Mouse (Mus musculus) bone marrow, adult 2 months (tissue): ENCODE measurements at regions not wholly inside any gene's neighbourhood (a gene's known extent, or its start where the extent isn't known, plus 50 kb on each side); places are given as distances from the start of the nearest gene placed in this dataset.
A peak's percentile ranks its signal among the peaks of the same experiment; 100 is the strongest.

ENCODE experiments used
- H3K27ac ChIP-seq: fragments of 200-500 bp; 2 replicates; pipeline ENCODE4 v1.5.1; 2012; ENCODE audit warnings: low read depth, mild to moderate bottlenecking, control low read depth, inconsistent platforms, low read length; ENCODE audit not compliant: control insufficient read depth, poor library complexity, insufficient read depth
- H3K4me1 ChIP-seq: fragments of 200-500 bp; 2 replicates; pipeline ENCODE4 v1.6.1; 2011; ENCODE audit warnings: low read length; ENCODE audit not compliant: control insufficient read depth, insufficient read depth
- H3K4me3 ChIP-seq: fragments of 200-500 bp; replicated peaks from 2 replicates; pipeline ENCODE3; 2011; ENCODE audit warnings: mild to moderate bottlenecking, low read depth, low read length, control low read depth; ENCODE audit not compliant: control insufficient read depth
- CTCF ChIP-seq: fragments of 200-500 bp; IDR thresholded peaks from 2 replicates; pipeline ENCODE4 v1.5.1; 2011; ENCODE audit warnings: low read length, control low read depth; ENCODE audit not compliant: control insufficient read depth, insufficient read depth
- POLR2A ChIP-seq: fragments of 200-500 bp; IDR thresholded peaks from 2 replicates; pipeline ENCODE4 v1.6.1; 2011; ENCODE audit warnings: low read depth, mild to moderate bottlenecking, control low read depth, low read length, borderline replicate concordance; ENCODE audit not compliant: control insufficient read depth
- WGBS: fragments of 180-500 bp; shearing (Covaris S2); methylation state at CpG from one replicate; pipeline ENCODE4 v1.1.7; 2018; 5-methylcytosine and 5-hydroxymethylcytosine counted together

DNA sequence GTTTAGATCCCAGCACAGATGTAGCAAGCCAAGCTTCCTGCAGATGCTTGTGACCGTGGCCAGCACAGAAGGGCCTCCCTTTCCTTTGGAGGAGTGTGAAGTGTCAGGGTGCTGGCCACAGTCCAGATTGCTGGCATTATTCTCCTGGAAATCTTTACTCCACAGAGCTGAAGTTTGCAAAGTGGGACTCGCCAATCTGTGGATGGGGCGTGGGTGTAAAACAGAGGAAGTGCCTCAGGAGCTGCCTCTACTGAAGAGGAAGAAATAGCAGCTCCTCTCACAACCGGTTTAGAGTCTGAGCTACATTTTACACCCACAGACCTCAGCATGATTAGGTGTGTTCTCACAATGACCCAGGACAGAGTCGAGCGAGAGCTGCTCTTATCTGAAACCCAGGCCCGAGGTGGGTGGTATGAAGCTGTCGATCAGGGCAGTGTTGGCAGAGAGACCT, 135.1 kb downstream of the Cdh26 start:
- TF ChIP-seq CTCF (no peak), POLR2A (no peak)
- Histone ChIP-seq H3K27ac (peak overlapping the region; percentile 58; the same call in 1 of the 2 replicates), H3K4me1 (peaks cover 3% of the 10 kb centered on the region; the same call in 1 of the 2 replicates), H3K4me3 (no peak overlapping the region)
- WGBS: 5% methylated on average over 8 of the region's 8 CpGs

DNA sequence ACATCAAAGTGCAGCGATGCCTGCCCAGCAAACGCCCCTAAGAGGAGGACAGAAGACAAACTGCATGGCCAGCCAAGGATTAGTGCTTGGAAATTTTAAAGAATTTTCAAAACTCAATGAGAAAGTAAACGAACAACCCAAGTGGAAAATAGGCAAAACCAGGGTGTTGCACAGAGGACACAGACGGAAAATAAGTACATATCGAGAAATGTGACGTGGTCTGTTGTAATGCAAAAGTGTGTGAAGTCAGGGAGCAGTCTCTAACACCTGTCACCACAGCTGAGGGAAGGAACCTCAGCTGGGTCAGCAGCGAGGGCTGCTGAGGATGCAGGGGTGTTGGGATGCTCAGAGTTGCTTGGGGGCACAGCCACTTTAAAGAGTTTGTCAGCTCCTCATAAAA, 137.2 kb downstream of the Cdh26 start:
- no peak overlapping the region for H3K4me3 ChIP-seq
- H3K4me1 ChIP-seq: peaks cover 3% of the 10 kb centered on the region; the same call in 1 of the 2 replicates
- no peak overlapping the region for H3K27ac ChIP-seq
- 74% methylated on average over 7 of the region's 7 CpGs for WGBS
- TF ChIP-seq POLR2A (no peak), CTCF (no peak)

DNA sequence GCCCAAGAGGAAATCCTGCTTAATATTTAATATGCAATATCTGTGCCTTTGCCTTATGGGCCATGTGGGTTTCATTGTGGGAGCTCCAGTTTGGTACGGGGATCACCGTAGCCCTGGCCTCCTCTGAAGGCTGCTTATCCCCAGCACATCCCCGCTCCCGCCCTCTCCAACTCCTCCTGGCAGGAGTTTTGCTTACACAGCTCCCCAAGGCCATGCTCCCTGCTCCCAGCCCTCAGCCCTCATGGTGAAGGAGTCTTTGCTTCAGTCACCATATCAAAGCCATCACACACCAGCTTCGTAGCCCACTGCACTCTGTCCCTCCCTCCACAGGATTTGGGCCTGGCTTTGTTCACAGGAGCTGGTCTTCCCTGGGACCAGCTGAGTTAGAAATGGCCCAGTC, 142.0 kb downstream of the Cdh26 start:
- Histone ChIP-seq H3K4me1 (no peaks in the 10 kb centered on the region; the same call in 1 of the 2 replicates), H3K27ac (no peak overlapping the region), H3K4me3 (no peak overlapping the region)
- WGBS: 71% methylated on average over 5 of the region's 5 CpGs
- TF ChIP-seq CTCF: no peak

DNA sequence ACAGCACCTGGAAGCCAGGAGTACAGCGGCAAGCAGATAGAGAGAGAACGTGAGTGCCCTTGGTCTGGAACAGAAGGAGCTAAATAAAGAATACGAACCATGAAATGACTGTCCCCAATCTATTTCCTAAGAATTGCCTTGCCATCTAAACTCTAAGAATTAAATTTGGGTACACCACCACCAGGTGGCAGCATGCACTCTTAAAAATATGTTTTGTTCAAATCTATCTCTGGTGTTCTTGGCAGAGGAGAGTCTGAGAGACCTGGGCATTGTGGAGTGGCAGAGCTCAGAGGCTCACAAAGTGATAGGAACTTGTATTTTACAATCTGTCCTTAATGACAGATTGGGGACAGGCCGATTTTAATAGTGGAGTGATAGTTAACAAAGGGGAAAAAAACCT, 144.5 kb downstream of the Cdh26 start:
- no peaks in the 10 kb centered on the region; the same call in 1 of the 2 replicates for H3K4me1 ChIP-seq
- no peak overlapping the region for H3K4me3 ChIP-seq
- TF ChIP-seq CTCF: no peak
- no peak for TF ChIP-seq POLR2A
- H3K27ac ChIP-seq: no peak overlapping the region
- WGBS: 31% methylated on average over 4 of the region's 4 CpGs

DNA sequence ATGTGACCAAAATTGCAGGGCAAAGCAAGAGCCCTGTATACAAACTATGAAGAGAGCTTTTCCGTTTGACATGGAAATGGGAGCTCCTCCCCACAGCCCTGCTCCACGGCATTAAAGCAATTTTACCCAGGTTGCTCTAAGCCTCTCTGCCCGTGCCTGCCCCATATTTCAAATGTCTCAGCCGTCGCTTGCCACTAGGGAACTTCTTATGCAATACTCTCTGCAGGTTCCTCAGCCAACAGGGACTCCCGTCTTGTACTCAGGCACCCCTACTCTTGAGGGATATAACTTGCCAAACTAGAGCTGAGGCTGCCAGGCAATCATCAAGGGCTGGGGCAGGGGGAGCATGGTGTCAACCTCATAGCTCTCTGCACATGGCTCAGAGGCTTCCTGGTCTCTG, 145.1 kb downstream of the Cdh26 start:
- 11% methylated on average over 6 of the region's 6 CpGs for WGBS
- Histone ChIP-seq H3K27ac (no peak overlapping the region), H3K4me1 (no peaks in the 10 kb centered on the region; the same call in 1 of the 2 replicates), H3K4me3 (no peak overlapping the region)
- TF ChIP-seq CTCF (no peak), POLR2A (no peak)

DNA sequence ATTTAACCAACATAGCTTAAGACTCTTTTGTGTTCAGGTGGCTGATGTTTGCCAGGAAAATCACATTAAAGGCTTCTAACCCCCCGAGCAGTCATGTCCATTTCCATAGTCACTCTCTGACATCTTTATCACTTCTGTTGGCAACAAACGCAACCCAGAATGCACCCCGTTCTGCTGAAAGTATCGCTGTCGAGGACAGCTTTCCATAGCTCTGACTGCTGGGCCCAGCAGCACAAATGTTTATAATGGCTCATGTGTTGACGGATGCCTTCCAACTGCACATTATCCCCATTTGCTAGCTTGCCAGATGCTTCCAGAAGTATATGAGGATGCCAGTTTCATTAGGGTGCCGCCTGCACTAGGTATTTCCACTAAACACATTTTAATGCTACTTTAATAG, 145.7 kb downstream of the Cdh26 start:
- no peak overlapping the region for H3K4me3 ChIP-seq
- no peaks in the 10 kb centered on the region; the same call in 1 of the 2 replicates for H3K4me1 ChIP-seq
- no peak for TF ChIP-seq CTCF
- TF ChIP-seq POLR2A: no peak
- WGBS: 85% methylated on average over 7 of the region's 7 CpGs
- no peak overlapping the region for H3K27ac ChIP-seq

DNA sequence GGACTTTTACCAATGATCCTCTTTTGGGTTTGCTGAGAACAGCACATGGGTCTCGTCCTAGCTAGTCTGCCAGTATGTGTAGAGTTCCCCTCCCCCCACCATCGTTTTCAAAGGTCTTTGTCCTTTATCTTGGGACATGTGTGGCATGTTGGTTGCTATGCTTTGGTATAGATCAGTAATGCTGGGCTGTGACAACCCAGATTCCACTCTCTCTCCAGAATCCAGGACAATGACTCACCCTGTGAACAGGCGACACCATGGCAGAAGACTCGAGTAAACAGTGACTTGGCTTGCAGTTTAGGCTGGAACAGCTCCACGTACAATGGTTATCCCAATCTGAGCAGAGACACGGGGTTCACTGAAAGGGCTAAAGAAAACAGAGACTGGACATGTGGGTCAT, 149.2 kb downstream of the Cdh26 start:
- WGBS: 75% methylated on average over 6 of the region's 6 CpGs
- TF ChIP-seq POLR2A: no peak
- TF ChIP-seq CTCF: no peak
- Histone ChIP-seq H3K4me3 (no peak overlapping the region), H3K4me1 (no peaks in the 10 kb centered on the region), H3K27ac (no peak overlapping the region)

DNA sequence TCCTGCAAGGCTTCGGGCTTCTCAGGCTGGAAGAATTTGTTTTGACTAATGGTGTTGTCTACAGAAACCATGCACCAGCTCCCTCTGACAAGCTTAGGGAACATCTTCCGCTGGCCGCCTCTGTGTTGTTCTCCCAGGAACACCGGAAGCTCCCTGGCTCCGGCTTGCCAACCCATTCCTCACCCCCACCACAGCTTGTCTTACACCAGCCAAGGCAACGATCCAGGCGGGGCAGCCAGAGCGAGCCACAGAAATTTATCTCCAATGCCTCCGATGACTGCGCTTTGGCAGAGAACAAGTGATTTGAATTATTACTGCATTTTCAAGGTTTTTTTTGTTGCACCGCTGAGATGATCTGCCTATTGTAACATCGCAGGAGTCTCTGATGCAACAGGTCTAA, 151.0 kb downstream of the Cdh26 start:
- Histone ChIP-seq H3K27ac (no peak overlapping the region), H3K4me1 (no peaks in the 10 kb centered on the region), H3K4me3 (no peak overlapping the region)
- TF ChIP-seq POLR2A (no peak), CTCF (no peak)
- WGBS: 90% methylated on average over 12 of the region's 12 CpGs

DNA sequence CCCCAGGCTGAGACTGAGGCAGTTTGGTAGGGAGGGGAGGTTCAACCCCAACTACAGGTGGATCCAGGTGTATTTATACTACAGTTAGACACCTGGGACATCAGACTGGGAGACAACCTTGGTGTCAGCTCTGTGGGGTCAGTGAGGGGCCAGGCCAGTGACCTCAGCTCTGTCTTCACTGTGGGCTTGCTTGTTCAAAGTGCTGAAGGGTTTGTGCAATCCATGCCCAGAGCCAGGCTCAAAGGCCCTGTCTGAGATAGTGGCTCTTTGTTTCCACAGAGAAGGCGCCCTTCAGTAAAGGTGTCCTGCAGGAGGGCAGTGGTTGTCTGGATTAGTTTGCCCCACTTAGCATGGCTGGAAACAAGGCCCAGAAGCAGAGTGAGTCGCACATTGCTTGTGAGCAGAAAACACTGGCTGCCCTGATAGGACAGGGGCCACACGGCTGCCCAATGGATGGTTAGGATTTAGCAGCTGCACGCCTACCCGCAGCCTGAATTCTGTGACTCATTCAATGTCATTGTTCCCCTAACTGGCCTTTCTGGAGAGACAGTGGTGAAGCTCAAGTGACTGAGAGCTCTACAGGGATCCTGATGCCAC, 154.7 kb downstream of the Cdh26 start:
- no peak overlapping the region for H3K4me3 ChIP-seq
- H3K27ac ChIP-seq: no peak overlapping the region
- 86% methylated on average over 5 of the region's 5 CpGs for WGBS
- H3K4me1 ChIP-seq: no peaks in the 10 kb centered on the region
- TF ChIP-seq POLR2A: no peak
- no peak for TF ChIP-seq CTCF
